Mouse (Mus musculus): ENCODE results near the gene Dcaf5. TPM values are rescaled to one million over a fixed set of nuclear protein-coding genes. Genes with fewer than 3 reads are reported as not detected.

Dcaf5 gene
- total and polyA plus RNA-seq, 2 experiments from 2014 or later = 7.9 to 25.0 TPM

GRCm38 (mm10) chr12:80379831-80380457 is 56.5 kb downstream of the Dcaf5 start:
- H3K36me3 ChIP-seq (replicated peaks; ENCODE audit: control insufficient read depth, insufficient read depth, low read length) = peaks cover 11% of the 10 kb centered on the region
- TF ChIP-seq EP300 (IDR thresholded peaks at IDR 0.05; ENCODE audit: low read depth) = no peak
- TF ChIP-seq CTCF (IDR thresholded peaks at IDR 0.05; ENCODE audit: low read depth) = no peak
- ATAC-seq (ENCODE audit: insufficient read depth, low read depth) (peak; percentile 59), DNase-seq (ENCODE audit: low spot score) (peak; percentile 44)
- H3K27ac ChIP-seq (ENCODE audit: low read depth) = peak overlapping the region; percentile 10
- no peak overlapping the region for H3K9ac ChIP-seq (replicated peaks; ENCODE audit: low read depth, low read length)
- peaks cover 5% of the 10 kb centered on the region for H3K4me1 ChIP-seq (ENCODE audit: control insufficient read depth, insufficient read depth)
- no peak overlapping the region for H3K4me2 ChIP-seq (ENCODE audit: low read depth, low read length)
- WGBS = 87% methylated on average over 10 of the region's 10 CpGs
- no peaks in the 10 kb centered on the region for H3K27me3 ChIP-seq (ENCODE audit: control insufficient read depth, insufficient read depth, low read length)
- no peak overlapping the region for H3K4me3 ChIP-seq (ENCODE audit: low read depth, low read length)
- no peaks in the 10 kb centered on the region for H3K9me3 ChIP-seq (replicated peaks; ENCODE audit: control insufficient read depth, low read length)

GRCm38 (mm10) chr12:80379393-80379792 is 57.0 kb downstream of the Dcaf5 start:
- no peak for TF ChIP-seq CTCF (IDR thresholded peaks at IDR 0.05; ENCODE audit: low read depth)
- peaks cover 11% of the 10 kb centered on the region for H3K36me3 ChIP-seq (replicated peaks; ENCODE audit: control insufficient read depth, insufficient read depth, low read length)
- no peak for DNase-seq (ENCODE audit: low spot score)
- no peaks in the 10 kb centered on the region for H3K9me3 ChIP-seq (replicated peaks; ENCODE audit: control insufficient read depth, low read length)
- H3K27me3 ChIP-seq (ENCODE audit: control insufficient read depth, insufficient read depth, low read length) = no peaks in the 10 kb centered on the region
- H3K27ac ChIP-seq (ENCODE audit: low read depth) = peak overlapping the region; percentile 10
- no peak overlapping the region for H3K4me2 ChIP-seq (ENCODE audit: low read depth, low read length)
- H3K4me1 ChIP-seq (ENCODE audit: control insufficient read depth, insufficient read depth) = peaks cover 5% of the 10 kb centered on the region
- no peak for ATAC-seq (ENCODE audit: insufficient read depth, low read depth)
- no peak overlapping the region for H3K4me3 ChIP-seq (ENCODE audit: low read depth, low read length)
- no peak overlapping the region for H3K9ac ChIP-seq (replicated peaks; ENCODE audit: low read depth, low read length)
- WGBS = 58% methylated on average over 4 of the region's 4 CpGs

- no peaks in the 10 kb centered on the region for H3K27me3 ChIP-seq (ENCODE audit: control insufficient read depth, insufficient read depth, low read length)
- peaks cover 25% of the 10 kb centered on the region for H3K36me3 ChIP-seq (replicated peaks; ENCODE audit: control insufficient read depth, insufficient read depth, low read length)
- 32% methylated on average over 1 of the region's 1 CpGs for WGBS
- no peaks in the 10 kb centered on the region for H3K9me3 ChIP-seq (replicated peaks; ENCODE audit: control insufficient read depth, low read length)
- peaks cover 5% of the 10 kb centered on the region for H3K4me1 ChIP-seq (ENCODE audit: control insufficient read depth, insufficient read depth)
- H3K9ac ChIP-seq (replicated peaks; ENCODE audit: low read depth, low read length) = no peak overlapping the region
- H3K4me2 ChIP-seq (ENCODE audit: low read depth, low read length) = no peak overlapping the region
- TF ChIP-seq CTCF (IDR thresholded peaks at IDR 0.05; ENCODE audit: low read depth) (peak; percentile 86), EP300 (IDR thresholded peaks at IDR 0.05; ENCODE audit: low read depth) (no peak)
- H3K27ac ChIP-seq (ENCODE audit: low read depth) = no peak overlapping the region
- ATAC-seq (ENCODE audit: insufficient read depth, low read depth) (no peak; the same call in 1 of the 2 replicates), DNase-seq (ENCODE audit: low spot score) (peak; percentile 63)
- H3K4me3 ChIP-seq (ENCODE audit: low read depth, low read length) = no peak overlapping the region
Measured at GRCm38 (mm10) chr12:80377604-80378003, 58.8 kb downstream of the Dcaf5 start.

- H3K9me3 ChIP-seq (replicated peaks; ENCODE audit: control insufficient read depth, low read length) = no peaks in the 10 kb centered on the region
- peaks cover 33% of the 10 kb centered on the region for H3K36me3 ChIP-seq (replicated peaks; ENCODE audit: control insufficient read depth, insufficient read depth, low read length)
- no peak overlapping the region for H3K4me3 ChIP-seq (ENCODE audit: low read depth, low read length)
- no peak overlapping the region for H3K4me2 ChIP-seq (ENCODE audit: low read depth, low read length)
- DNase-seq (ENCODE audit: low spot score) (no peak), ATAC-seq (ENCODE audit: insufficient read depth, low read depth) (no peak)
- H3K27ac ChIP-seq (ENCODE audit: low read depth) = no peak overlapping the region
- H3K27me3 ChIP-seq (ENCODE audit: control insufficient read depth, insufficient read depth, low read length) = no peaks in the 10 kb centered on the region
- no peak for TF ChIP-seq CTCF (IDR thresholded peaks at IDR 0.05; ENCODE audit: low read depth)
- TF ChIP-seq EP300 (IDR thresholded peaks at IDR 0.05; ENCODE audit: low read depth) = no peak
- 88% methylated on average over 4 of the region's 4 CpGs for WGBS
- peaks cover 5% of the 10 kb centered on the region for H3K4me1 ChIP-seq (ENCODE audit: control insufficient read depth, insufficient read depth)
- H3K9ac ChIP-seq (replicated peaks; ENCODE audit: low read depth, low read length) = no peak overlapping the region
Measured at GRCm38 (mm10) chr12:80375721-80376120, 60.7 kb downstream of the Dcaf5 start.

GRCm38 (mm10) chr12:80374736-80375135 is 61.7 kb downstream of the Dcaf5 start:
- Histone ChIP-seq H3K4me2 (ENCODE audit: low read depth, low read length) (no peak overlapping the region), H3K4me3 (ENCODE audit: low read depth, low read length) (no peak overlapping the region), H3K9me3 (replicated peaks; ENCODE audit: control insufficient read depth, low read length) (no peaks in the 10 kb centered on the region), H3K9ac (replicated peaks; ENCODE audit: low read depth, low read length) (no peak overlapping the region), H3K4me1 (ENCODE audit: control insufficient read depth, insufficient read depth) (no peaks in the 10 kb centered on the region), H3K27me3 (ENCODE audit: control insufficient read depth, insufficient read depth, low read length) (no peaks in the 10 kb centered on the region), H3K27ac (ENCODE audit: low read depth) (no peak overlapping the region), H3K36me3 (replicated peaks; ENCODE audit: control insufficient read depth, insufficient read depth, low read length) (peaks cover 38% of the 10 kb centered on the region)
- no peak for ATAC-seq (ENCODE audit: insufficient read depth, low read depth)
- no peak for TF ChIP-seq EP300 (IDR thresholded peaks at IDR 0.05; ENCODE audit: low read depth)
- TF ChIP-seq CTCF (IDR thresholded peaks at IDR 0.05; ENCODE audit: low read depth) = no peak
- 57% methylated on average over 2 of the region's 2 CpGs for WGBS
- no peak for DNase-seq (ENCODE audit: low spot score)

GRCm38 (mm10) chr12:80372946-80373345 is 63.5 kb downstream of the Dcaf5 start:
- Histone ChIP-seq H3K4me1 (ENCODE audit: control insufficient read depth, insufficient read depth) (no peaks in the 10 kb centered on the region), H3K27ac (ENCODE audit: low read depth) (no peak overlapping the region), H3K4me2 (ENCODE audit: low read depth, low read length) (no peak overlapping the region), H3K27me3 (ENCODE audit: control insufficient read depth, insufficient read depth, low read length) (no peaks in the 10 kb centered on the region), H3K9me3 (replicated peaks; ENCODE audit: control insufficient read depth, low read length) (no peaks in the 10 kb centered on the region), H3K9ac (replicated peaks; ENCODE audit: low read depth, low read length) (no peak overlapping the region), H3K4me3 (ENCODE audit: low read depth, low read length) (no peak overlapping the region), H3K36me3 (replicated peaks; ENCODE audit: control insufficient read depth, insufficient read depth, low read length) (peaks cover 38% of the 10 kb centered on the region)
- 91% methylated on average over 8 of the region's 8 CpGs for WGBS
- TF ChIP-seq EP300 (IDR thresholded peaks at IDR 0.05; ENCODE audit: low read depth) (no peak), CTCF (IDR thresholded peaks at IDR 0.05; ENCODE audit: low read depth) (no peak)
- DNase-seq (ENCODE audit: low spot score) (no peak), ATAC-seq (ENCODE audit: insufficient read depth, low read depth) (no peak)
